Mouse (Mus musculus) spleen, adult 2 months (tissue): ENCODE data around the gene Olfr1395. TPM values are rescaled to one million over a fixed set of nuclear protein-coding genes. Genes with fewer than 3 reads are reported as not detected.

Experiments
- DNase-seq, 2 experiments: peaks; one replicate each; pipeline versions ENCODE4 v3.0.0 to v3.0.0-alpha.2; 2012 to 2021; ENCODE audit warnings: low spot score in 2 of 2, low read depth in 1 of 2
- H3K27ac ChIP-seq: fragments of 200-500 bp; 2 replicates; pipeline ENCODE4 v1.5.1; 2012; ENCODE audit warnings: low read length, inconsistent platforms; ENCODE audit not compliant: insufficient read depth
- H3K27me3 ChIP-seq: fragments of 200-500 bp; 2 replicates; pipeline ENCODE4 v1.6.1; 2012; ENCODE audit warnings: mild to moderate bottlenecking, moderate library complexity, low read length, inconsistent platforms; ENCODE audit not compliant: control insufficient read depth, insufficient read depth
- H3K36me3 ChIP-seq: fragments of 200-500 bp; 2 replicates; pipeline ENCODE4 v1.6.1; 2012; ENCODE audit warnings: mild to moderate bottlenecking, low read length, inconsistent platforms; ENCODE audit not compliant: control insufficient read depth, insufficient read depth
- H3K4me1 ChIP-seq: fragments of 200-500 bp; 2 replicates; pipeline ENCODE4 v1.6.1; 2011; ENCODE audit warnings: inconsistent platforms; ENCODE audit not compliant: control insufficient read depth, insufficient read depth, insufficient read length
- H3K4me3 ChIP-seq: fragments of 200-500 bp; 2 replicates; pipeline ENCODE4 v1.5.1; 2011; ENCODE audit warnings: mild to moderate bottlenecking, inconsistent platforms; ENCODE audit not compliant: insufficient read depth, insufficient read length; ENCODE audit errors: extremely low read depth
- CTCF ChIP-seq: fragments of 200-500 bp; IDR thresholded peaks from 2 replicates; pipeline ENCODE4 v1.5.1; 2011; ENCODE audit warnings: mild to moderate bottlenecking, inconsistent platforms; ENCODE audit not compliant: insufficient read depth, insufficient read length, insufficient replicate concordance; ENCODE audit errors: extremely low read depth
- POLR2A ChIP-seq: fragments of 200-500 bp; IDR thresholded peaks from 2 replicates; pipeline ENCODE4 v1.6.1; 2011; ENCODE audit warnings: low read depth, low read length, inconsistent platforms
- WGBS: fragments of 180-500 bp; shearing (Covaris S2); methylation state at CpG from one replicate; pipeline ENCODE4 v1.1.7; 2018; 5-methylcytosine and 5-hydroxymethylcytosine counted together
- polyA plus RNA-seq: library from polyadenylated mRNA; depleted of rRNA; stranded (reverse); fragments of >200 nt; gene quantifications from 2 replicates; pipeline ENCODE4 v1.2.3, GENCODE M21; 2012

The Olfr1395 gene
- polyA plus RNA-seq, 1 experiment: not detected

GRCm38 (mm10) chr11:49103047-49103693 is 38.9 kb upstream of the Olfr1395 start:
- Histone ChIP-seq H3K36me3 (no peaks in the 10 kb centered on the region), H3K4me1 (peaks cover 12% of the 10 kb centered on the region; the same call in 1 of the 2 replicates), H3K27ac (0 out of 2 replicates have a peak overlapping the region, but pooled peaks have one; percentile 26), H3K27me3 (no peaks in the 10 kb centered on the region), H3K4me3 (no peak overlapping the region)
- peak; percentile 67 to 89 for DNase-seq
- WGBS: 24% methylated on average over 8 of the region's 8 CpGs
- peak; percentile 80; the same call in 1 of the 2 replicates for TF ChIP-seq CTCF
- no peak for TF ChIP-seq POLR2A

GRCm38 (mm10) chr11:49105752-49106151 is 36.3 kb upstream of the Olfr1395 start:
- Histone ChIP-seq H3K4me1 (peaks cover 8% of the 10 kb centered on the region; the same call in 1 of the 2 replicates), H3K36me3 (no peaks in the 10 kb centered on the region), H3K4me3 (no peak overlapping the region), H3K27me3 (no peaks in the 10 kb centered on the region), H3K27ac (no peak overlapping the region)
- WGBS: 70% methylated on average over 1 of the region's 1 CpGs
- TF ChIP-seq POLR2A (no peak), CTCF (no peak)
- DNase-seq: no peak

GRCm38 (mm10) chr11:49107650-49108537 is 34.2 kb upstream of the Olfr1395 start:
- no peak for TF ChIP-seq POLR2A
- TF ChIP-seq CTCF: no peak
- H3K4me3 ChIP-seq: no peak overlapping the region
- H3K27ac ChIP-seq: no peak overlapping the region
- DNase-seq: no peak
- no peaks in the 10 kb centered on the region for H3K36me3 ChIP-seq
- WGBS: 76% methylated on average over 10 of the region's 10 CpGs
- H3K4me1 ChIP-seq: no peaks in the 10 kb centered on the region
- H3K27me3 ChIP-seq: no peaks in the 10 kb centered on the region

GRCm38 (mm10) chr11:49108833-49109232 is 33.2 kb upstream of the Olfr1395 start:
- Histone ChIP-seq H3K4me1 (no peaks in the 10 kb centered on the region), H3K27ac (no peak overlapping the region), H3K27me3 (no peaks in the 10 kb centered on the region), H3K4me3 (no peak overlapping the region), H3K36me3 (no peaks in the 10 kb centered on the region)
- WGBS: 45% methylated on average over 1 of the region's 1 CpGs
- DNase-seq: peak; percentile 30 to 33
- TF ChIP-seq CTCF (peak; percentile 37; the same call in 1 of the 2 replicates), POLR2A (no peak)

- TF ChIP-seq POLR2A (no peak), CTCF (no peak)
- no peaks in the 10 kb centered on the region for H3K36me3 ChIP-seq
- H3K4me1 ChIP-seq: no peaks in the 10 kb centered on the region
- no peak overlapping the region for H3K27ac ChIP-seq
- no peaks in the 10 kb centered on the region for H3K27me3 ChIP-seq
- 84% methylated on average over 1 of the region's 1 CpGs for WGBS
- H3K4me3 ChIP-seq: no peak overlapping the region
- DNase-seq: no peak
Observed at GRCm38 (mm10) chr11:49111000-49111399, 31.1 kb upstream of the Olfr1395 start.

GRCm38 (mm10) chr11:49112624-49113219 is 29.4 kb upstream of the Olfr1395 start:
- H3K27me3 ChIP-seq: no peaks in the 10 kb centered on the region
- no peak for TF ChIP-seq POLR2A
- TF ChIP-seq CTCF: no peak
- H3K36me3 ChIP-seq: no peaks in the 10 kb centered on the region
- H3K27ac ChIP-seq: no peak overlapping the region
- WGBS: 91% methylated on average over 6 of the region's 6 CpGs
- DNase-seq: no peak
- H3K4me3 ChIP-seq: no peak overlapping the region
- no peaks in the 10 kb centered on the region for H3K4me1 ChIP-seq
